Mouse (Mus musculus) kidney, adult 18-20 months (tissue): ENCODE measurements around the gene Rpl29.

ENCODE experiments used
- DNase-seq: peaks from one replicate; pipeline ENCODE4 v3.0.0; 2021

Rpl29 gene

GRCm38 (mm10) chr9:106429221-106430014 is at the start of gene Rpl29:
TSS of gene Rpl29 (plus strand) at chr9:106429454.
- peak; percentile 96 for DNase-seq

DNA sequence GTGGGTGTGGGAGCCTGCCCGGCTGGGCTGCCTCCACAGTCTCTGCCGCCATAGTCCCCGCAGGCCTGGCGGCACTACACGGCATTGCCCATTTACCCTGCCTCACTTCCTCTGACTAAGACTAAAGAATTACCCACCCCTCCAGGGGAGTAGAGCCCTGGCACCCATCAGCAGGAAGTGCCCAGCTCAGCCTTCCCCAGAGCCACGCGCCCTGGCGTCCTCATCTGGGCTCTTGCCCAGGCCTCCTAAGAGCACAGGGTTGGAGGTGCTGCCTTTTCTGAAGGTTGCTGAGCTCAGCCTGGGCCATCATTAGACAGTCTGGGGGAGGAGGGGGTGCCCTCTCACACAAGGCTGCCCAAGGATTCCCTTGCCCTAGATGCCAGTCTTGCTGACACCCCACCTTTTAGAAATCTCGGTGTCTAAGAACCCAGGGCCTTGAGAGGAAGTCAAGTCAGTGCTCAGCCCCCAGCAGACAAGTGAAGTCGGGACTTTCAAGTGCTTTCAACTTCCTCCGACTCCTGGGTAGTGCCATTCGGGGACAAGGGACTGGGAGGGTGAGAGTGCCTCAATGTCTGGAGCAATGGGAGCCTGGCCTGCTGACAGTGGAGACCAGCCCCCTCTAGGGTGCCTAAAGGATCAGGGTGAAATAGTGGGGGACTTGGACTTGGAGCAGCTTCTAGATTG is 42.9 kb upstream of the Rpl29 start:
- DNase-seq = no peak

- DNase-seq = no peak
Observed at GRCm38 (mm10) chr9:106392828-106393527, 36.3 kb upstream of the Rpl29 start.

GRCm38 (mm10) chr9:106393548-106393947 is 35.7 kb upstream of the Rpl29 start:
- no peak for DNase-seq

- DNase-seq = peak; percentile 41
Observed at GRCm38 (mm10) chr9:106394649-106395602, 34.3 kb upstream of the Rpl29 start.

DNA sequence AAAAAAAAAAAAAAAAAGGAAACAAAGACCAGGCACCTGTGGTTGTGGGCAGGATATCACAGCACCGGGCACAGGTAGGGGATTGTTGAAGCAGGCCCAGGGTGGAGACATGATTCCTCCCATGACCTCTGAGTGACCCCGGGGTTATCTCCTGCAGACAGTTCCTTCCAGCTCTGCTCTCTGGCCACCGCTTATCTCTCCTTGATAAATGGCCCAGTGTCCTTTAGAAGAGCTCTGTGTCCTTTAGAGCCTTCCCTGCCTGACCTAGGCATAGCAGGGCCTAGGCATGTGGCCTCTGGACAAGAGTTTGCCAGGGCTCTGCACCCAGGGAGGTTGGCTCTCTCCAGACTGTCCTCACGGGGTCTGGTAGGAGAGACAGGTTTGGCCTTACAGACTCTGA is 31.5 kb upstream of the Rpl29 start:
- DNase-seq = no peak

DNA sequence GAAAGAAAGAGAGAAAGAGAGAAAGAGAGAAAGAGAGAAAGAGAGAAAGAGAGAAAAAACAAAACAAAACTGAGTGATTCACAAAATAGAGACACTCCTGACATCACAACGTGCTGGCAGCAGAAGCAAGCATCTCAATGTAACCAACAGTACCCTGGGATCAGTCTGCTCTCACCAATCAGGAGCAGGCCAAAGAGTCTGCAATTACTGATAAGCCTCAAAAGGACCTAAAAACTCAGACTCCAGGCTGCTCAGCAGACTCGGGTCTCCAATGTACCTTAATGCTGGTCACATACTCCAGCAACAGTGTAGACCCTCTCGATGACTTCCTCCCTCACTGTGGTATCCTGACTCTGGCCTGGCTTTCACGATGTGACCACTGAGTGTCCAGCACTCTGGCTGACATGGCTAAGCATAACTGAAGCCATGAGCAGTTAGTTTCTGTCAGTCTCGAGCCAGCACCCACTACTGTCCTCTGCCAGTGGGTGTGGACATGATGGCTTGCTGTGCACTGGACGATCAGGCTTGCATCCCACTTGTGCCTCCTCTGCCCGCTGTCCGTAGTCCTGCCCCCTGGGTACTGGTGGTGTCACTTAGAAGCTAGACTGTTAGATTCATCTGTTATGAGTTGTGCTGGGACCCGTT is 30.5 kb upstream of the Rpl29 start:
- no peak for DNase-seq

GRCm38 (mm10) chr9:106399808-106400207 is 29.4 kb upstream of the Rpl29 start:
- DNase-seq = no peak

- no peak for DNase-seq
Observed at GRCm38 (mm10) chr9:106402149-106402548, 27.1 kb upstream of the Rpl29 start.

DNA sequence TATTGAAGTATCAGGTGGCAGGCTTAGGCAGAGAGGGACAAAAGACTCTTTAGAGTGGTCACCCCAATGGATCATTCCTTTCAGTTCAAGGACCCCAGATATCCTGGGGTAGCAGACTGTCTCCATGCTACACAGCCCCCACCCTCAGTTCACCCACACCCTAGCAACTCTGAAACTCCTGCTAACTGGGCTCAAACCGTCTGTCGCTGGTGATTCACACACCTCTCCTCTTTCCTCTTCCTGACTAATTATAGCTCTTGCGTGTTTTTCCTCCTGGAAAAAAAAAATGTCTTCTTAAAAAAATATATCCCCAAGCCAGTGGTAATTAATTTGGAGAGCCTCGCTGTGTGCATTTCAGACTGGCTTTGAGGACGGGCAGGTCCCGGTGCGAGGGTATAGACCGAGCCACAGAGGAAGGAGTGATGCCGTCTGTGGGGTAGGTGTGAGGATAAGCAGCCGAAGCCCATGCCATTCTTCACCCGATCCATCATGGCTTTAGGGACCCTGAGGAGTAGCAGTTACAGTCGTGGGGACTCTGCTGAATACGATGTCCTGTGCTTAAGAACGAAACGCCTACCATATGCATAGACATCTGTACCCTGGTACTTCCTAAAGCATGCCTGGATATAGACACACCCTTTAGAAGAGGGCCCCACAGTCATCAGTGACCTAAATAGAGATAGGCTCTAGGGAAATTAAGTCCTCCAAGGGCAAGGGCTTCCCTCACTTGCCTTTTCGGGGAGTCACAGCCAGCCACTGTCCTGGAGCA is 26.5 kb upstream of the Rpl29 start:
- DNase-seq = no peak

- peak; percentile 35 for DNase-seq
Observed at GRCm38 (mm10) chr9:106405275-106405674, 24.0 kb upstream of the Rpl29 start.

DNA sequence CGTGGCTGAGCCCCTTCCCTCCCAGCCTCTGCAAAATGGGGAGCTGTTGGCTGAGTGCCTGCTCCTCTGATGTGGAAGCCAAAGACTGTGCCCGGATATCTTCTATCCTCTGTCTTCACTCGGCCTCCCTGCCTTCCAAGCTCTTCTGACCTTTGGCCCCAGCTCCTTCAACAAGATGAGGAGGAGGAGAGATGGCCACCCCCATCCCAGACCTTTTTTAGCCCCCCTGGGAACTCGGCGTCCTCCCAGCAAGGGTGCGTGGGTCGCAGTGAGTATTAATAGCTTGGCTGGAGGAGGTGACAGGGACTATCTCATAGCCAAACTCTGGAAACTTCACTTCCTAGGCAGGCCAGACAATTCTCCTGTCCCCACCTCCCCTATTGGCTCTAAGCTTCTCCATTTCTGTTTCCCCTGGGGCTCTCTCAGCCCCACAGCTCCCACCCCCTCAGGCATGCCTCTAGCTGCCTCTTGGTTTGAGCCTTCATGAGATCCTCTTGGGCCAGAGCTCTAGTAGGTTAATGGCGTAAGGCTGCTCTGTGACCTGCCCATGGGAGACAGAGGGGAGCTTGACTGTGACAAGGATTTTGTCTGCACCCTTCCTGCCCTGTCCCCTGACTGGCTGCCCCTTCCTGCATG is 22.7 kb upstream of the Rpl29 start:
- peak; percentile 36 for DNase-seq

DNA sequence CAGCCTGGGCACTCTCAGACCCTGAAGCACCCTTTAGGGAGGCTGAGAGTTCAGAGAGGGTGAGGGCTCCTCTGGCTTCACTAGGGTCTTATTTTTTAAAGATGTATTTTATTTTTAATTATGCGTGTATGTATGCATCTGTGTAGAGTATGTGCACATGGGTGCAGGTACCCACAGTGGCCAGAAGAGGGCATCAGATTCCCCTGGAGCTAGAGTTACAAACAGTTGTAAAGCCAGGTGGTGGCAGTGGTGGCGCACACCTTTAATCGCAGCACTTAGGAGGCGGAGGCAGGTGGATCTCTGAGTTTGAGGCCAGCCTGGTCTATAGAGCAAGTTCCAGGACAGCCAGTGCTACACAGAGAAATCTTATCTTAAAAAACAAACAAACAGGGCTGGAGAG is 20.2 kb upstream of the Rpl29 start:
- no peak for DNase-seq

- DNase-seq = no peak
Observed at GRCm38 (mm10) chr9:106410086-106410650, 19.1 kb upstream of the Rpl29 start.

GRCm38 (mm10) chr9:106411091-106411594 is 18.1 kb upstream of the Rpl29 start:
- DNase-seq = no peak

DNA sequence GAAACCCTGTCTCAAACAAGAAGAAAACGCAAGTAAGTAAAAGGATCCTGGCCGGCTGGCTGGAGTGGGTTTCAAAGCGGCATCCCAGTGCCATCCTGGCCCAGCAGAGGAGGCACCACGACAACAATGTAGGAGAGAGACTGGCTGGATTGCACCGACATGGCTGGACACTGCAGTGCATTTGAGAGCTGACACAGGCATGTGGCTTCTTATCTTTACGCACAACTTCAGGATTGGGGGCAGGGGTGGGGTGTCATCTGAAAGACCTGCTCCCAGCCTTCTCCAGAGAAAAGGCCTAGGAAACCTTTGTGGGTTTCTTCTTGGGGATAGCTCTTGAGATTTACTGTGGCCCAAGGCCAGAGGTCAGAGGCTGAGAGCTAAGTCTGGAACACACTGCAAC is 17.5 kb upstream of the Rpl29 start:
- DNase-seq = no peak

DNA sequence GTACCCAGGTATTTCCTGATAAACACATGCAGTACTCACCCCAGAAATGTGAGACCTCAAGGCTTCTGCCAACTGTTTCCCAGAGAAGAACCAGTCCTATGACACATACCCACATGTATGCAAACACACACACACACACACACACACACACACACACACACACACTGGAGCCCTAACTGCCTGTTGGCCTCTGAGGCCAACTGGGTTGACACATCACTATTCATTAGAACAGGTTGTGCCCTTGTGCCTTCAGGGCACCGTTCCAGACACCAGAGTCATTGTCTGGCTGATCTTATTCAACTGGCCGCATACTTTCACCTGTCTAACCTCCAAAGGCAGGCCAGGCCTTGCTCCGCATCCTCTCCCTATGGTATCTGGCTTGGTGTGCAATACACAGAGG is 17.0 kb upstream of the Rpl29 start:
- no peak for DNase-seq

GRCm38 (mm10) chr9:106413606-106414005 is 15.6 kb upstream of the Rpl29 start:
- no peak for DNase-seq

GRCm38 (mm10) chr9:106416826-106417225 is 12.4 kb upstream of the Rpl29 start:
- DNase-seq = no peak
